Mouse (Mus musculus): ENCODE data around the gene Kcng4.

DNA sequence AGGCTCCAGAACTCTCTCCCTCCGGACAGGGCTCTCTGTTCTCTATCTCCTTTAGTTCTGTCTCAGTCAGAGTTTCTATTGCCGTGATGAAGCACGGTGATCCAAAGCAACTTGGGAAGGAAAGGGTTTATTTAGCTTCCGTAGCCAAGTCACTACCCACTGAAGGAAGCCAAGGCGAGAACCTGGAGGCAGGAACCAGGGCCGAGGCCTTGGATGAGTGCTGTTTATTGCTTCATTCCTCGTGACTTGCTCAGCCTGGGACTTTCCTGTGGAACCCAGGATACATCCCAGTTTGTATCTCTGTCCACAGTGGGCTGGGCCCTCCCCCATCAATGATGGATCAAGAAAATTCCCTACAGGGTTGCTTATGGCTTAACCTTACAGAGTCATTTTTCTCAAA is 1.3 kb upstream of the Kcng4 start:
- TF ChIP-seq EP300 (IDR thresholded peaks at IDR 0.05) (no peak), CTCF (IDR thresholded peaks at IDR 0.05) (no peak)
